Mouse (Mus musculus) adrenal gland, adult 2 months (tissue): ENCODE measurements around the gene Vsx2. TPM values are rescaled to one million over a fixed set of nuclear protein-coding genes. Genes with fewer than 3 reads are reported as not detected.
"Not testable (repeated sequence)": the region's sequence is repeated elsewhere in the genome, so short reads cannot be mapped to it uniquely, and the experiment has no call there.

ENCODE experiments used
- DNase-seq: peaks from one replicate; pipeline ENCODE4 v3.0.0; 2021
- long read RNA-seq: library from polyadenylated mRNA; stranded (forward); transcript quantifications from one replicate; pipeline ENCODE4 v2.0.0, GENCODE M21; 2021
- polyA plus RNA-seq: library from polyadenylated mRNA; depleted of rRNA; stranded (reverse); fragments of >200 nt; gene quantifications from 2 replicates; pipeline ENCODE4 v1.2.3, GENCODE M21; 2012; rRNA removed
- total RNA-seq, 2 experiments: library from RNA; stranded (reverse); gene quantifications; 2 replicates each; pipeline ENCODE4 v1.2.3; 2021

The Vsx2 gene
- total RNA-seq, result not detected
- not detected in 2 replicates for polyA plus RNA-seq
- long read RNA-seq, result 0 reads

GRCm38 (mm10) chr12:84569336-84569970 lies at the start of gene Vsx2:
Gene Vsx2 (plus strand): TSS chr12:84569762.
- no peak for DNase-seq

- DNase-seq, result no peak
Measured at GRCm38 (mm10) chr12:84523728-84524127, 45.8 kb upstream of the Vsx2 start.

GRCm38 (mm10) chr12:84524147-84525050 lies 45.2 kb upstream of the Vsx2 start:
- no peak for DNase-seq

GRCm38 (mm10) chr12:84525422-84525821 lies 44.1 kb upstream of the Vsx2 start:
- no peak for DNase-seq

- DNase-seq, result no peak
Measured at GRCm38 (mm10) chr12:84530426-84530825, 39.1 kb upstream of the Vsx2 start.

GRCm38 (mm10) chr12:84531906-84532829 lies 37.4 kb upstream of the Vsx2 start:
- no peak for DNase-seq

- DNase-seq, result no peak
Measured at GRCm38 (mm10) chr12:84532830-84533199, 36.7 kb upstream of the Vsx2 start.

- peak; percentile 85 for DNase-seq
Measured at GRCm38 (mm10) chr12:84533706-84534486, 35.7 kb upstream of the Vsx2 start.

- DNase-seq, result not testable (repeated sequence)
Measured at GRCm38 (mm10) chr12:84539537-84539936, 30.0 kb upstream of the Vsx2 start.

GRCm38 (mm10) chr12:84541391-84541958 lies 28.1 kb upstream of the Vsx2 start:
- DNase-seq, result no peak

- peak; percentile 63 for DNase-seq
Measured at GRCm38 (mm10) chr12:84546028-84546427, 23.5 kb upstream of the Vsx2 start.

- no peak for DNase-seq
Measured at GRCm38 (mm10) chr12:84546577-84547085, 22.9 kb upstream of the Vsx2 start.

GRCm38 (mm10) chr12:84548251-84548650 lies 21.3 kb upstream of the Vsx2 start:
- DNase-seq, result no peak

GRCm38 (mm10) chr12:84555218-84555617 lies 14.3 kb upstream of the Vsx2 start:
- no peak for DNase-seq

GRCm38 (mm10) chr12:84562558-84562957 lies 7.0 kb upstream of the Vsx2 start:
- DNase-seq, result no peak

GRCm38 (mm10) chr12:84567576-84567975 lies 2.0 kb upstream of the Vsx2 start:
- DNase-seq, result no peak

- DNase-seq, result no peak
Measured at GRCm38 (mm10) chr12:84569976-84570693, 573 bp downstream of the Vsx2 start.

- peak; percentile 25 for DNase-seq
Measured at GRCm38 (mm10) chr12:84570694-84571415, 1.3 kb downstream of the Vsx2 start.
